Mouse (Mus musculus) erythroblast, adult 5-6 weeks (primary cell): ENCODE results near the gene Gns. TPM values are rescaled to one million over a fixed set of nuclear protein-coding genes. Genes with fewer than 3 reads are reported as not detected.
"Not testable (repeated sequence)": the region's sequence is repeated elsewhere in the genome, so short reads cannot be mapped to it uniquely, and the experiment has no call there.

Experiments
- ATAC-seq: replicated peaks from 2 replicates; pipeline ENCODE4 v1.8.0; 2016; ENCODE audit warnings: moderate number of reproducible peaks, mild to moderate bottlenecking, moderate TSS enrichment, inconsistent platforms; ENCODE audit not compliant: poor library complexity, low FRiP score, severe bottlenecking
- total RNA-seq, 2 experiments: library from RNA; stranded (forward) in 1 of 2; stranded (reverse) in 1 of 2; fragments of 150-400 nt in 1 of 2; fragments of 200-764, 138-1000 nt in 1 of 2; gene quantifications; 2 replicates each; pipeline versions ENCODE4 v1.2.3 to v1.2.4; 2015 to 2017; ENCODE audit warnings: low replicate concordance in 2 of 2

The Gns gene
- total RNA-seq (2015; ENCODE audit: low replicate concordance) (9.6 and 15.3 TPM in 2 replicates), total RNA-seq (2017; ENCODE audit: low replicate concordance) (4.9 and 11.6 TPM in 2 replicates)

DNA sequence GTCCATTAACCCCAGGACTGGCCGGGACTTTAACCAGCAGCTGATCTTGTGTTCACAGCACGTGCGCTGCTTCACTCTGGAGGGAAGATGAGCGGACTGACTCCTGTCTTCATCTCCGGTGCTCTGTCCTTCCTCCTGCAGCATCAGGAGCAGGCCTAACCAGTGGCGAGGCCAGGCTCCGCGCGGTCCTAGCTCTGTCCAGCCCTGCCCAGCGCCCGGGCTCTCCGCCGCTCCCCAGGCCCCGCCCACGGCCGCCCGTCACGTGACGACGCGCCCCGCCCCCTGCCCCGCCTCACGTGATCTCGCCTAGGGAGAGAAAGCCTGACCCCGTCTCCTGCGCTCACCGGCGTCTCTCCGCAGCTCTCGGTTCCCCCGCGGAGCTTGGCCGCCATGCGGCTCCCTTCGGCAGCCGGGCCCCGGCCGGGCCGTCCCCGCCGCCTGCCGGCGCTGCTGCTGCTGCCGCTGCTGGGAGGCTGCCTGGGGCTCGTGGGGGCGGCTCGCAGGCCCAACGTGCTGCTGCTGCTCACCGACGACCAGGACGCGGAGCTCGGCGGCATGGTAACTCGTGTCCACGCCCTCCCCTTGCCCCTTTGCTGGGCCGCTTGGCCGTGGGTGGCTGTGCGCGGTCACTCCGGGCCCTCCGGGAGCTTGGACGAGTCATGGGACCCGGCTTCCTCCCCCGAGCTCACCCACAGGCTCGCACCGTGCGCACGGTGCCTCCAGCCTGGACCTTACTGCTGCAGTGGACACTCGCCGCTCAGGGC, at the start of gene Gns:
Gns (plus strand) TSS at position 290 of the 764 bp plus-strand sequence.
- peak; percentile 80 for ATAC-seq

DNA sequence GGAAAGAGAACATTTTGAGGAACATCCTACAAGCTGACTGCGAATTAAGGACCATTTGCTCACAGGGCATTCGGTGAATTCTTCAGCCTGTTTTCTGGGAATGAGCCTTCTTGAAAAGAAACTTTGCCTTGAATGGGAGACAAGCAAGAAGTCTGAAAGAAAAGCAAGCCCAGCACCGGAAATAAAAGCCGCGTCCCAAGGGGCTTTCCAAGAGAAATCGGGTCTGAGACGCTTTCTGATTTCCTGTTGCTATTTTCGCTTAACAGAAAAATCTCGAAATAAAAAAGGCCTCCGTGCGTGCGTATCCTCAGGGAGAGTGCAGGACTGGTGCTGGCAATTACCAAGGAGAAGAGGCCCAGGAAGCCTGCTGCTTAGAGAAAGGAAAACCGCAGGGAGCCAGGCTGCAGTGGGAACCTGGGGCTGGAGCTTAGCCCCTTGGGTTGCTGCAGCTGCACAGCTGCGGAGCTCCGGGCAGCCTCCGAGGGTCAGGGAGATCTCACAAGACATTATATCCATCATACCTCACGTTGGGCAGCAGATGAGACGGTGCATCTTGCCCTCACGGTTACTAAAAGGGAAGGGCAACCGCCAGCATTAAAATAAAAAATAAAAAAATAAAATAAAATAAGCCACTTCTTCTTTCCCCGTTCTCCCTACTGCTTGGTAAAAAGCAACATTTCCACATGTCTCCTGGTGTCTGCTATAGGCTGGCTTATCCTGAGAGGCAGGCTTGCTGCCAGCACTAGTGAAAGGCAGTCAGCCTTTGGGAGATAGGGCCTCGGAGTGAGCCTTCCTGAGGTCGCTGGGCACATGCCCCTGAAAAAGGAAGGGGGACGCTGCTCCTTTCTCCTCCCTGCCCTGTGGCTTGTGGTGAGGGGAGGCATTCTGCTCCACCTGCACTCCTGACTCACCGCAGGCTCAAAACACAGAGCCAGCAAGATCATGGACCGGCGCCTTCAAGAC, 49.3 kb upstream of the Gns start:
- no peak for ATAC-seq

GRCm38 (mm10) chr10:121316361-121316760, 48.5 kb upstream of the Gns start:
- no peak for ATAC-seq

- no peak for ATAC-seq
These were observed 46.4 kb upstream of the Gns start for GRCm38 (mm10) chr10:121318397-121318950.

- ATAC-seq: no peak
These were observed 41.4 kb upstream of the Gns start for GRCm38 (mm10) chr10:121323493-121323892.

DNA sequence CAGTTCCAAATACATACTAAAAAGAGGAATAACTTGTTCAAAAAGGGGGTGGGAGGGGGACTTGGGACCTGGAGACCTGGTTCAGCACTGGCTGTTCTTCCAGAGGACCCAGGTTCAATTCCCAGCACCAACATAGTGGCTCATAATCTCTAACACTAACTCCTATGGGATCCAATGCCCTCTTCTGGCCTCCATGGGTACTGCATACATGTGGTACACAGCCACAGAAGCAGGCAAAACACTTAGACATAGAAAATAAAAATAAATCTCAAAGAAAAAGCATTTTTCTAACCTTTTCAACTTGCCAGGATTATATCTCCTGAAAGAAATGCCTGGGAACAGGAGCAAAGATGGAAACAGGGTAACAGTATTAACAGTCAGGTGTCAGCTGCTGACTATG, 38.7 kb upstream of the Gns start:
- no peak for ATAC-seq

- ATAC-seq: no peak
These were observed 35.3 kb upstream of the Gns start for GRCm38 (mm10) chr10:121329586-121329985.

DNA sequence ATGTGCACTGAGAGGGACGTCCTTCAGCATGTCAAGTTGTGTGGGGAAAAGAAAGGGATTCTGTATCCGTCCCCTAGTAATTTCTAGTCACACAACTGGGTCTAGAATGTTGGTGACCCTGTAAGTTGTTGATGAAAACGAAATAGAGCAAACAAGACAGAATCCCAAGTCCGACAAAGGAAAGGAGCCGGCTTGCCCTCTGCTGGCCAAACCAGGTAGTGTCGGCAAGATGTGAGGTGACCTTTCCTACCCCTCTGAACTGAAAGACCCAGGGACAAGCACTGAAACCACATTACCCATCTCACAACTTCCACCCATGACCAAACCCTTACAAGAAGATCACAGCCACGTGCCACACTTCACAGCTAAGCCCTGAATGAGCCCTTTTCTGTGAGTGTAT, 34.0 kb upstream of the Gns start:
- peak; percentile 43; the same call in 1 of the 2 replicates for ATAC-seq

- peak; percentile 74 for ATAC-seq
These were observed 30.3 kb upstream of the Gns start for GRCm38 (mm10) chr10:121334576-121334975.

- ATAC-seq: not testable (repeated sequence)
These were observed 28.4 kb upstream of the Gns start for GRCm38 (mm10) chr10:121336536-121336935.

DNA sequence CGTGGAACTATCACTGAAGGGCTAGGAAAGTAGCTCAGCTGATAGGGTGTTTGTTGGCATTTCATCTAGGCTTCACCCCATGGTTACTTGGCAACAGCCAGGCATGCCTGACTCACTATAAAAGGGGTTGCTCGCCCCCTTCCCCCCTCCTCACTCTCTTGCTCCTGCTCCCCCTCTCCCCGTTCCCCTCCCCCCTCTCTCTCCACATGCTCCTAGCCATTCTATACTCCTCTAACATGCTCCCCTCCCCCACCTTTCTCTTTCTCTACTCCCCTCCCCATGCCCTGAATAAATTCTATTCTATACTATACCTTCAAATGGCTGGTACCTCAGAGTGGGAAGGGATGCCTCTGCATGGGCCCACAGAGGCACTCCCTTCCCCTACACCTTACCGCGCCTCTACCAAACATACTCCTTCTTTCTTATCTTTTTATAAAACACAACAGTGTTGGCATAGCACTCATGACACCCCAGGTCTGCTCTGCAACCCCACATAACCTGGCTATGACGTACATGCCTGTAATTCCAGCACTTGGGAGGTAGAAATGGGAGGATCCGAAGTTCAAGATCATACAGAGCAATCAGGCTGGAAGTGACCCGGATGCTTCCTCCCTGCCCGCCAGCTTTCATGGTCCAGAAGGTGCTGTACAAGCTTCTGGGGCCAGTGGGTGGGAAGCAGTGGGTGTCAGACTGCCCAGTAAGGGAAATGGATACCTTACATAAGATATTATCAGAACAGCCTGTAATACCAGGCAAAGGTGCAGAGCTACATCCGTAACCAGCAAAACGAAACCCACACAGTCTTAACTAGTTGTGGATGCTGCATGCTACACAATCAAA, 23.9 kb upstream of the Gns start:
- ATAC-seq: no peak

DNA sequence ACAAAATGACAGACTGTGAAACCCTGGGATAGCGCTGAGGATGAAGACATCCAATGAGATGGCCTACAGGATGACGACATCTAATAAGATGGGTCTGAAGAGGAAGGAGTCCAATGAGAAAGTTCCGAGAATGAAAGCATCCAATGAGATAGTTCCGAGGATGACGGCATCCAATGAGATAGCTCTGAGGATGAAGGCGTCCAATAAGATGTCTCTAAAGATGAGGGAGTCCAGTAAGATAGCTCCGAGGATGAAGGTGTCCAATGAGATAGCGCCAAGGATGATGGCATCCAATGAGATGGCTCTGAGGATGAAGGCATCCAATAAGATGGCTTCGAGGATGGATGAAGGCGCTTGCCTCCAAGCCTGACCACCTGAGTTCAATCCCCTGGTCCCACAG, 22.6 kb upstream of the Gns start:
- ATAC-seq: no peak

DNA sequence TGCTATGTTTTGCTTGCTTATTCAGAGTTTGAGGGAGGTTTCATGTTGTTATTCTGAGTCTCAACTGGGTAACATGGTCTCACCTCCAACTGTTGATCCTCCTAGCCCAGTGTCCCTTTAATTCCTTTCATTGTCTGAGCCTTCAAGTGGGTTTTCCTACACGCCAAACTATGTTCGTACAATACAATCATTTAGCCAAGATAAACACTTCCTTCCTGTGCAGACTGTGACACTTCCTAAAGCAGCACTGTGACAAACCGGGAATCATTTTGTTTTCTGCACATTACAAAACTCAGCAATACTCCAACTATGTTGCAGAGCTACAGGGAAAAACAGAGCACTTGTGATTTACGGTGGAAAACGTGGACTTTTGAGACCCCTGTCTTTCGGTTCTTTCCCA, 21.0 kb upstream of the Gns start:
- ATAC-seq: no peak

DNA sequence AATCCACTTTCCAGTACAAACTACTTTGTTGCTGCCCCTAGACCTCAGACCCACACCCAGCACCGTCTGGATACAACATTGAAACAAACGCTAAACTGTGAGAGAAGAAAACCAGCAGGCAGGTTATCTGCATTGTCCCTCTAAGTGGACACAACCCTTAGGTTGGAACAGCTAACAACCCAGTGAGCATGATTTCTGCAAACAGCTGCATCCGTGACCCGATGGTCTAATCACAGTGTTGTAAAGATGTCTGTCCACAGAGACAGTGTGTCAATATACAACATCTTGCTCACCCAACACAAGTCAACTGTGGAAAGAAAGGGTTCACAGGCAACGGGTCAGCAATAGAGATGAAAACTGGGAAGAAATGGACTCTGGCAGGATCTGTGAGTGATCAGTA, 15.6 kb upstream of the Gns start:
- no peak for ATAC-seq

DNA sequence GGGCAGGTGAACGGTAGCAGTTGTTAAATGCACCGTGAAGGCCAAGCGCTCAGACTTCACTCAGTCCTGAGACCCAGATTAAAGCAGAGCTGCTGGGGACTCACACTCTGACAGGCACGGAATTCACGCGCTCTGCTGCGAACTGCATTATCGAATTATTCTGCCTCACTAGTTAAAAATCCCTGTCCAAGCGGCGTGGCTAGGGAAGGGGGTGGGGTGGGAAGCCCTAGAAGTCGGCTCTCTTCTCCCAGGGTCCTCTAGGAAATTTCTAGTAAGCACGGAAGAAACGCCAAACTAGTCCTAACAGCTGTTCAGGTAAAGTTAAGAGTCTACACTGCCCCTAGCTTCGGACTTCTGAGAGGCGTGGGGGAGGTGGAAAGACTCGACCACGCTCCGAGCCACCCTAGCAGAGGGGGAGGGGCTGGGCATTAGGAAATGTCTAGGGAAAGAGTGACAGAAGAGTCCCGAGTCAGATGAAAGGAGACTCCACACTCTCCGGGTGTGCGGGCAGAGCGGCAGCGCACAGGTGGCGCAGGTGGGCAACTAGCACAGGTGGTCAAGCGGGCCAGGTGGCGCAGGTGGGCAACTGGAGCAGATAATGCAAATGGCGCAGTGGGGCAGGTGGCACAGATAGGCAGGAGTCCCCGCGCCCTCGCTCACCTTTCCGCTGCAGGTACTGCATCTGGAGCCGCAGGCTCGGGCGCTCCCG, 14.4 kb upstream of the Gns start:
- ATAC-seq: no peak

DNA sequence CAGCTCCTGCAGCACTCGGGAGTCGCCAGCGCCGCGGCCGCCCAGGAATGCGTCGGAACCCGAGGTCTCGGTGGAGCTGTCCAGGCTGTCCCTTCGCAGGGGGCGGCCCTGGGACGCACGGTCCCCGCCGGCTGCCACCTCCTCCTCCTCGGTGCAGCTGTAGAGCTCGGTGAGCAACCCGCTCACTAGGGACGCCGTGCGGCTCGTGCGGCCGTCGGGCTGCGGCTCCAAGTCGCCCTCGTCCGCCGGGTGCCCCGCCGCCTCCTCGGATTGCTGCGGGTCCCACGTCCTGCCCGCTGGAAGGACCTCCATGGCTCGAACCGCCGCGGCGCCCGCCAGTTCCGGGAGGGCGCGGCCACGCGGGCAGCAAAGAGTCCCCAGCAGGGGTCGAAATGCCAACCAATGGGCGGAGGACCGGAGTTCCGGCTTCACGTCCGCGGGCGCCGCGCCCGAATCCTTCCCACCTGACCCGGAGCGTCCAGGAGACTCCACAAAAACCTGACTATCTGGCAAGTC, 13.8 kb upstream of the Gns start, which contains the start of gene Tbc1d30:
Tbc1d30 (minus strand) TSS at position 213 of the 516 bp plus-strand sequence.
- no peak for ATAC-seq

GRCm38 (mm10) chr10:121351692-121352290, 13.1 kb upstream of the Gns start:
- no peak for ATAC-seq

GRCm38 (mm10) chr10:121360358-121360757, 4.5 kb upstream of the Gns start:
- ATAC-seq: no peak
